Mouse (Mus musculus) ES-CJ7 (cell line): ENCODE data around the gene Cchcr1.
"Not testable (repeated sequence)": the region's sequence is repeated elsewhere in the genome, so short reads cannot be mapped to it uniquely, and the experiment has no call there.

Experiments
- DNase-seq: peaks from one replicate; pipeline ENCODE4 v3.0.0; 2011; ENCODE audit warnings: low read depth, low spot score

Gene Cchcr1

GRCm38 (mm10) chr17:35516652-35517500 is at the start of gene Cchcr1, which contains the start of gene Tcf19:
Gene Cchcr1 (plus strand): TSS chr17:35517100.
Gene Tcf19 (minus strand): TSS chr17:35516824.
- DNase-seq, result peak; percentile 98

- not testable (repeated sequence) for DNase-seq
Observed at GRCm38 (mm10) chr17:35468936-35469335, 48.0 kb upstream of the Cchcr1 start.

GRCm38 (mm10) chr17:35469842-35470751 is 46.8 kb upstream of the Cchcr1 start, which contains the start of gene H2-Q10:
Gene H2-Q10 (plus strand): TSS chr17:35470089.
- DNase-seq, result peak; percentile 13

- DNase-seq, result peak; percentile 74
Observed at GRCm38 (mm10) chr17:35484066-35484465, 32.8 kb upstream of the Cchcr1 start.

- peak; percentile 94 for DNase-seq
Observed at GRCm38 (mm10) chr17:35485702-35486101, 31.2 kb upstream of the Cchcr1 start.

GRCm38 (mm10) chr17:35486726-35487125 is 30.2 kb upstream of the Cchcr1 start:
- DNase-seq, result peak; percentile 84

- peak; percentile 55 for DNase-seq
Observed at GRCm38 (mm10) chr17:35488041-35488440, 28.9 kb upstream of the Cchcr1 start.

- DNase-seq, result peak; percentile 91
Observed at GRCm38 (mm10) chr17:35490320-35490719, 26.6 kb upstream of the Cchcr1 start.

GRCm38 (mm10) chr17:35497124-35497523 is 19.8 kb upstream of the Cchcr1 start:
- DNase-seq, result peak; percentile 65

- DNase-seq, result peak; percentile 86
Observed at GRCm38 (mm10) chr17:35502226-35502625, 14.7 kb upstream of the Cchcr1 start.

GRCm38 (mm10) chr17:35502762-35503161 is 14.1 kb upstream of the Cchcr1 start:
- peak; percentile 85 for DNase-seq

- peak; percentile 99 for DNase-seq
Observed at GRCm38 (mm10) chr17:35503849-35504248, 13.1 kb upstream of the Cchcr1 start.

- peak; percentile 99 for DNase-seq
Observed at GRCm38 (mm10) chr17:35504628-35505481, 12.0 kb upstream of the Cchcr1 start.

- peak; percentile 94 for DNase-seq
Observed at GRCm38 (mm10) chr17:35505776-35506175, 11.1 kb upstream of the Cchcr1 start, which contains the start of gene Pou5f1. Gene Pou5f1 (plus strand): TSS chr17:35506018.

GRCm38 (mm10) chr17:35506881-35507280 is 10.0 kb upstream of the Cchcr1 start:
- peak; percentile 56 for DNase-seq

GRCm38 (mm10) chr17:35507556-35508260 is 9.2 kb upstream of the Cchcr1 start:
- peak; percentile 51 for DNase-seq

- DNase-seq, result peak; percentile 51
Observed at GRCm38 (mm10) chr17:35508279-35508678, 8.6 kb upstream of the Cchcr1 start.

GRCm38 (mm10) chr17:35509284-35509683 is 7.6 kb upstream of the Cchcr1 start:
- DNase-seq, result peak; percentile 97

- DNase-seq, result peak; percentile 71
Observed at GRCm38 (mm10) chr17:35512916-35513626, 3.8 kb upstream of the Cchcr1 start.

GRCm38 (mm10) chr17:35513886-35514285 is 3.0 kb upstream of the Cchcr1 start:
- DNase-seq, result peak; percentile 88
